Mouse (Mus musculus) heart, embryonic 15.5 days (tissue): Measurements from ENCODE around the gene Pcsk7. TPM values are rescaled to one million over a fixed set of nuclear protein-coding genes. Genes with fewer than 3 reads are reported as not detected.
A peak's percentile ranks its signal among the peaks of the same experiment; 100 is the strongest.

Experiments
- ATAC-seq: fragments of 200-750 bp; cut with Nextera tagmentation; replicated peaks from 2 replicates; pipeline ENCODE4 v1.8.0; 2017; ENCODE audit warnings: low read depth, moderate TSS enrichment; ENCODE audit not compliant: insufficient number of reproducible peaks, insufficient read depth, low FRiP score
- H3K27ac ChIP-seq: fragments of 300-500 bp; sonication (generic); 2 replicates; pipeline ENCODE4 v1.5.1; 2015; ENCODE audit warnings: mild to moderate bottlenecking, inconsistent platforms
- H3K27me3 ChIP-seq: fragments of 300-500 bp; sonication (generic); 2 replicates; pipeline ENCODE4 v1.6.1; 2015; ENCODE audit warnings: inconsistent platforms
- H3K36me3 ChIP-seq: fragments of 300-500 bp; sonication (generic); 2 replicates; pipeline ENCODE4 v1.6.1; 2015; ENCODE audit warnings: mild to moderate bottlenecking, inconsistent platforms
- H3K4me1 ChIP-seq: fragments of 300-500 bp; sonication (generic); replicated peaks from 2 replicates; pipeline ENCODE4 v1.6.1; 2015; ENCODE audit warnings: inconsistent platforms
- H3K4me2 ChIP-seq: fragments of 300-500 bp; sonication (generic); 2 replicates; pipeline ENCODE4 v1.6.1; 2015; ENCODE audit warnings: inconsistent platforms, mild to moderate bottlenecking, moderate library complexity
- H3K4me3 ChIP-seq: fragments of 300-500 bp; sonication (generic); 2 replicates; pipeline ENCODE4 v1.5.1; 2015; ENCODE audit warnings: mild to moderate bottlenecking, inconsistent platforms
- H3K9ac ChIP-seq: fragments of 300-500 bp; sonication (generic); 2 replicates; pipeline ENCODE4 v1.6.1; 2015; ENCODE audit warnings: mild to moderate bottlenecking, inconsistent platforms
- H3K9me3 ChIP-seq: fragments of 300-500 bp; sonication (generic); replicated peaks from 2 replicates; pipeline ENCODE4 v1.6.1; 2016; ENCODE audit warnings: inconsistent platforms
- WGBS: fragments of 180-500 bp; shearing (Covaris S2); methylation state at CpG from one replicate; pipeline ENCODE4 v1.1.7; 2015; ENCODE audit warnings: mixed read lengths; 5-methylcytosine and 5-hydroxymethylcytosine counted together
- polyA plus RNA-seq: library from polyadenylated mRNA; unstranded; fragments of >200 nt; fragmentation: Nextera tagmentation; extraction: Ambion mirVana; gene quantifications from 2 replicates; pipeline ENCODE4 v1.2.1, GENCODE M21; 2015

The Pcsk7 gene
- polyA plus RNA-seq, 1 experiment from 2014 or later: 17.0 TPM

- H3K27me3 ChIP-seq: no peaks in the 10 kb centered on the region
- H3K9ac ChIP-seq: peak overlapping the region; percentile 97
- H3K27ac ChIP-seq: peak overlapping the region; percentile 95
- H3K4me1 ChIP-seq: peaks cover 29% of the 10 kb centered on the region
- peaks cover 35% of the 10 kb centered on the region for H3K36me3 ChIP-seq
- H3K4me2 ChIP-seq: peak overlapping the region; percentile 80
- ATAC-seq: no peak
- WGBS: 44% methylated on average over 13 of the region's 13 CpGs
- peak overlapping the region; percentile 92 for H3K4me3 ChIP-seq
- H3K9me3 ChIP-seq: no peaks in the 10 kb centered on the region
Observed at GRCm38 (mm10) chr9:45953511-45954293, 47.4 kb downstream of the Pcsk7 start.

- Histone ChIP-seq H3K9ac (peak overlapping the region; percentile 97), H3K4me2 (peak overlapping the region; percentile 80), H3K36me3 (peaks cover 28% of the 10 kb centered on the region), H3K27ac (peak overlapping the region; percentile 95), H3K27me3 (no peaks in the 10 kb centered on the region), H3K4me3 (peak overlapping the region; percentile 92), H3K4me1 (peaks cover 33% of the 10 kb centered on the region), H3K9me3 (no peaks in the 10 kb centered on the region)
- peak; percentile 29 for ATAC-seq
- under 1% methylated on average over 63 of the region's 63 CpGs for WGBS
Observed at GRCm38 (mm10) chr9:45954294-45955106, 48.2 kb downstream of the Pcsk7 start.

- WGBS: under 1% methylated on average over 48 of the region's 48 CpGs
- peak; percentile 95 for ATAC-seq
- peaks cover 20% of the 10 kb centered on the region for H3K36me3 ChIP-seq
- H3K9me3 ChIP-seq: no peaks in the 10 kb centered on the region
- peak within 1 kb of the TSS; percentile 92 for H3K4me3 ChIP-seq
- no peaks in the 10 kb centered on the region for H3K27me3 ChIP-seq
- H3K9ac ChIP-seq: peak within 1 kb of the TSS; percentile 97
- H3K4me1 ChIP-seq: peaks cover 33% of the 10 kb centered on the region
- peak within 1 kb of the TSS; percentile 80 for H3K4me2 ChIP-seq
- H3K27ac ChIP-seq: peak within 1 kb of the TSS; percentile 95
Observed at GRCm38 (mm10) chr9:45955107-45955963, 49.0 kb downstream of the Pcsk7 start, which contains the start of gene Sidt2. Gene Sidt2, minus strand, starts transcription at chr9:45955258.

GRCm38 (mm10) chr9:45958023-45958670 is 51.9 kb downstream of the Pcsk7 start:
- peak overlapping the region; percentile 60 for H3K27ac ChIP-seq
- H3K9ac ChIP-seq: no peak overlapping the region
- H3K27me3 ChIP-seq: no peaks in the 10 kb centered on the region
- ATAC-seq: no peak
- H3K4me2 ChIP-seq: no peak overlapping the region
- no peaks in the 10 kb centered on the region for H3K9me3 ChIP-seq
- no peak overlapping the region for H3K4me3 ChIP-seq
- H3K4me1 ChIP-seq: peaks cover 30% of the 10 kb centered on the region
- 54% methylated on average over 7 of the region's 7 CpGs for WGBS
- H3K36me3 ChIP-seq: 0 out of 2 replicates have a peak, but pooled peaks cover 3% of the 10 kb centered on the region

GRCm38 (mm10) chr9:45958851-45959250 is 52.6 kb downstream of the Pcsk7 start:
- Histone ChIP-seq H3K9me3 (no peaks in the 10 kb centered on the region), H3K27me3 (no peaks in the 10 kb centered on the region), H3K4me3 (no peak overlapping the region), H3K27ac (peak overlapping the region; percentile 60), H3K9ac (no peak overlapping the region), H3K4me1 (peaks cover 30% of the 10 kb centered on the region), H3K4me2 (no peak overlapping the region), H3K36me3 (peaks cover 3% of the 10 kb centered on the region; the same call in 1 of the 2 replicates)
- ATAC-seq: no peak
- WGBS: 61% methylated on average over 4 of the region's 4 CpGs

GRCm38 (mm10) chr9:45959661-45960060 is 53.4 kb downstream of the Pcsk7 start:
- Histone ChIP-seq H3K27ac (peak overlapping the region; percentile 5; the same call in 1 of the 2 replicates), H3K4me2 (no peak overlapping the region), H3K27me3 (no peaks in the 10 kb centered on the region), H3K36me3 (peaks cover 8% of the 10 kb centered on the region), H3K9me3 (no peaks in the 10 kb centered on the region), H3K4me1 (peaks cover 27% of the 10 kb centered on the region), H3K4me3 (no peak overlapping the region), H3K9ac (no peak overlapping the region)
- ATAC-seq: no peak
- 82% methylated on average over 7 of the region's 7 CpGs for WGBS

GRCm38 (mm10) chr9:45961855-45962254 is 55.6 kb downstream of the Pcsk7 start:
- 60% methylated on average over 2 of the region's 2 CpGs for WGBS
- Histone ChIP-seq H3K27ac (no peak overlapping the region), H3K36me3 (peaks cover 25% of the 10 kb centered on the region), H3K27me3 (no peaks in the 10 kb centered on the region), H3K4me1 (peaks cover 20% of the 10 kb centered on the region), H3K9ac (no peak overlapping the region), H3K4me2 (no peak overlapping the region), H3K4me3 (no peak overlapping the region), H3K9me3 (no peaks in the 10 kb centered on the region)
- ATAC-seq: no peak

- Histone ChIP-seq H3K4me1 (peaks cover 15% of the 10 kb centered on the region; the same call in 1 of the 2 replicates), H3K4me3 (no peak overlapping the region), H3K4me2 (no peak overlapping the region), H3K36me3 (peaks cover 39% of the 10 kb centered on the region), H3K9ac (no peak overlapping the region), H3K9me3 (no peaks in the 10 kb centered on the region), H3K27me3 (no peaks in the 10 kb centered on the region), H3K27ac (no peak overlapping the region)
- ATAC-seq: no peak
- 71% methylated on average over 6 of the region's 6 CpGs for WGBS
Observed at GRCm38 (mm10) chr9:45963577-45963976, 57.3 kb downstream of the Pcsk7 start.

- no peak for ATAC-seq
- no peak overlapping the region for H3K9ac ChIP-seq
- H3K27ac ChIP-seq: no peak overlapping the region
- no peaks in the 10 kb centered on the region for H3K27me3 ChIP-seq
- 75% methylated on average over 2 of the region's 2 CpGs for WGBS
- H3K4me1 ChIP-seq: peaks cover 12% of the 10 kb centered on the region
- H3K9me3 ChIP-seq: no peaks in the 10 kb centered on the region
- H3K36me3 ChIP-seq: peaks cover 43% of the 10 kb centered on the region
- H3K4me2 ChIP-seq: no peak overlapping the region
- H3K4me3 ChIP-seq: no peak overlapping the region
Observed at GRCm38 (mm10) chr9:45976884-45977283, 70.6 kb downstream of the Pcsk7 start.
